Mouse (Mus musculus) limb, embryonic 14.5 days (tissue): Measurements from ENCODE around the gene Tex35. TPM values are rescaled to one million over a fixed set of nuclear protein-coding genes. Genes with fewer than 3 reads are reported as not detected.

ENCODE experiments used
- ATAC-seq: fragments of 200-750 bp; cut with Nextera tagmentation; 2 replicates; pipeline ENCODE4 v1.8.0; 2017; ENCODE audit warnings: low read depth, moderate number of reproducible peaks, moderate TSS enrichment; ENCODE audit not compliant: low FRiP score
- DNase-seq: peaks from one replicate; pipeline ENCODE4 v3.0.0-alpha.2; 2015; ENCODE audit warnings: low spot score
- H3K27ac ChIP-seq: fragments of 300-500 bp; sonication (generic); replicated peaks from 2 replicates; pipeline ENCODE4 v1.5.1; 2014; ENCODE audit warnings: low read depth, mild to moderate bottlenecking, low read length, moderate library complexity, mixed read lengths
- H3K27me3 ChIP-seq: fragments of 300-500 bp; sonication (generic); 2 replicates; pipeline ENCODE4 v1.6.1; 2014; ENCODE audit warnings: low read length, mixed read lengths; ENCODE audit not compliant: control insufficient read depth, insufficient read depth
- H3K36me3 ChIP-seq: fragments of 300-500 bp; sonication (generic); 2 replicates; pipeline ENCODE4 v1.6.1; 2014; ENCODE audit warnings: mild to moderate bottlenecking, low read length, moderate library complexity, mixed read lengths; ENCODE audit not compliant: control insufficient read depth, insufficient read depth
- H3K4me1 ChIP-seq: fragments of 300-500 bp; sonication (generic); 2 replicates; pipeline ENCODE4 v1.6.1; 2014; ENCODE audit warnings: antibody characterized with exemption, low read length, mixed read lengths; ENCODE audit not compliant: control insufficient read depth, insufficient read depth
- H3K4me2 ChIP-seq: fragments of 300-500 bp; sonication (generic); replicated peaks from 2 replicates; pipeline ENCODE4 v1.6.1; 2014; ENCODE audit warnings: low read depth, mild to moderate bottlenecking, low read length, moderate library complexity; ENCODE audit not compliant: severe bottlenecking
- H3K4me3 ChIP-seq: fragments of 300-500 bp; sonication (generic); replicated peaks from 2 replicates; pipeline ENCODE4 v1.5.1; 2014; ENCODE audit warnings: low read length
- H3K9ac ChIP-seq: fragments of 300-500 bp; sonication (generic); 2 replicates; pipeline ENCODE4 v1.6.1; 2014; ENCODE audit warnings: mild to moderate bottlenecking, low read depth, low read length, moderate library complexity; ENCODE audit not compliant: severe bottlenecking
- H3K9me3 ChIP-seq: fragments of 300-500 bp; sonication (generic); 2 replicates; pipeline ENCODE4 v1.6.1; 2016; ENCODE audit warnings: low read length; ENCODE audit not compliant: control insufficient read depth
- POLR2A ChIP-seq: fragments of 200-500 bp; IDR thresholded peaks from 2 replicates; pipeline ENCODE4 v1.8.0; 2012; ENCODE audit warnings: inconsistent platforms, mild to moderate bottlenecking, moderate library complexity, borderline replicate concordance; ENCODE audit not compliant: insufficient read depth, insufficient read length; ENCODE audit errors: extremely low read depth
- WGBS: fragments of 180-500 bp; shearing (Covaris S2); extraction: QIAGEN DNeasy Blood & Tissue Kit; methylation state at CpG from one replicate; pipeline ENCODE4 v1.1.7; 2014; 5-methylcytosine and 5-hydroxymethylcytosine counted together
- polyA plus RNA-seq, 2 experiments: library from polyadenylated mRNA; depleted of rRNA in 1 of 2; stranded (reverse) in 1 of 2; unstranded in 1 of 2; fragments of >200 nt; fragmentation: Nextera tagmentation in 1 of 2; extraction: Ambion mirVana in 1 of 2; gene quantifications; 2 replicates each; pipeline versions ENCODE4 v1.2.1 to v1.2.3; 2012 to 2014

Gene Tex35
- polyA plus RNA-seq, 2 experiments = not detected

GRCm38 (mm10) chr1:157069181-157069828, 39.2 kb downstream of the Tex35 start:
- ATAC-seq = no peak
- Histone ChIP-seq H3K4me1 (0 out of 2 replicates have a peak, but pooled peaks cover 3% of the 10 kb centered on the region), H3K27me3 (no peaks in the 10 kb centered on the region), H3K27ac (no peak overlapping the region), H3K4me2 (no peak overlapping the region), H3K36me3 (no peaks in the 10 kb centered on the region), H3K9ac (no peak overlapping the region), H3K9me3 (no peaks in the 10 kb centered on the region), H3K4me3 (no peak overlapping the region)
- TF ChIP-seq POLR2A = no peak
- DNase-seq = no peak
- WGBS = 69% methylated on average over 15 of the region's 15 CpGs

DNA sequence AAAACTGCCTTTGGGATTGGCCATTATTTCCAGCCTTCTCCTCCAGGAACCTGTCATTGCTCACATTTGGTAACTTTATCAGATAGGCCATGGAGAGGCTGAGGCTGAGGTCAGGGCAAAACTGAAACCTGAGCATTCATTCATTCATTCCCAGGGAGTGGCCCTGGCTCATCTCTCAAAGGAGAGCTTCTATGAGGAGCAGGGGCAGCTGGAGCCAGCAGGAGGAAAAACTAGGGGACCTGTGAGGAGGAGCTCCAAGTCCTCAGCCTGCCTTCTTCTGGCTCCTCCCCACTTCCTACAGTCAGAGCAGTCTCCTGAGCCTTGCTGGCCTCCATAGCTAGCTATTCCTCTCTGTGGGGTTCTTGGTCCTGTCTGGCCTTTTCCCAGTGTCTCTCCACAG, 40.2 kb downstream of the Tex35 start:
- Histone ChIP-seq H3K36me3 (no peaks in the 10 kb centered on the region), H3K4me1 (0 out of 2 replicates have a peak, but pooled peaks cover 3% of the 10 kb centered on the region), H3K9ac (no peak overlapping the region), H3K9me3 (no peaks in the 10 kb centered on the region), H3K27me3 (no peaks in the 10 kb centered on the region), H3K27ac (no peak overlapping the region), H3K4me3 (no peak overlapping the region), H3K4me2 (no peak overlapping the region)
- ATAC-seq (no peak), DNase-seq (no peak)
- TF ChIP-seq POLR2A = no peak

GRCm38 (mm10) chr1:157065819-157066730, 42.4 kb downstream of the Tex35 start:
- no peaks in the 10 kb centered on the region for H3K9me3 ChIP-seq
- TF ChIP-seq POLR2A = no peak
- H3K4me1 ChIP-seq = 0 out of 2 replicates have a peak, but pooled peaks cover 3% of the 10 kb centered on the region
- WGBS = 57% methylated on average over 12 of the region's 12 CpGs
- peak; percentile 45 for ATAC-seq
- H3K27ac ChIP-seq = no peak overlapping the region
- H3K27me3 ChIP-seq = no peaks in the 10 kb centered on the region
- DNase-seq = peak; percentile 28
- H3K4me3 ChIP-seq = no peak overlapping the region
- H3K9ac ChIP-seq = no peak overlapping the region
- H3K4me2 ChIP-seq = no peak overlapping the region
- H3K36me3 ChIP-seq = no peaks in the 10 kb centered on the region

DNA sequence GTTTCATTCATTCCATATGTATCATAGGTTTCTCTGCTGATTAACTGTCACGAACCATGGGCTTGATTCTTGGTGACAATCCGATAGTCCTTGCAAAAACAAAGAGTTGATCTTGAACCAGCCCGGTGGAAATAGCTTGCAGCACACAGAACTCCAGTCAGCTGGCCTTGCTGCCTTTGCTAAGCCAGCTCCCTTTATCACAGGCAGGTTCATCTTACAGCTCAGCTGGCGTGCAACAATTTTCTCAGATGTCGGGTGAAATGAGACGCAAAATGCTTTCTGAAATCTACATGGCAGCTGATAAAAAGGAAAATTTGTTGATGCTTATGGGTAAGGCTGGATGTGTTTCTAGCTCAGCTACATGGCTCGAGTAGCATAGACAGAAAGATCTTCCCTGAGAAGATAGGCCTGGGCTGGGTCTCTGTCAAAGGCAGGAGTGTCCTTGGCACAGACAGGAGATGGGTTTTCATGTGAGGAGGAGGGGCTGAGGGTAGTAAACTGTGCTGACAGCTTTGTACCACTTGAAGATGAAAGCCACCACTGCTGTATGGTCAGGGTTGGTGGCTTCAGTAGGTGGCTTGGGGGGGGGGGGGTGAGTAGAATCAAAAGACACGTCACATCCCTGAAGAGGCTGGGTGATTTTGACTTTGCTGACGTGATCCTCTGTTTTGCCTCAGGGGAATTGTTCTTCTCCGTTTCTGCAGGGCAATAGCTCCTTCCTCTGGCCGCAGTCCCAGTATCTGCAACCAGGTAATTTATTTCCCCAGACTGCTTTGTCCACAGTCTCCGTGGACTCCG, 45.0 kb downstream of the Tex35 start:
- H3K4me3 ChIP-seq = no peak overlapping the region
- H3K36me3 ChIP-seq = no peaks in the 10 kb centered on the region
- no peak for DNase-seq
- no peak for TF ChIP-seq POLR2A
- no peaks in the 10 kb centered on the region for H3K27me3 ChIP-seq
- no peak overlapping the region for H3K9ac ChIP-seq
- no peaks in the 10 kb centered on the region for H3K4me1 ChIP-seq
- WGBS = 54% methylated on average over 12 of the region's 13 CpGs
- H3K9me3 ChIP-seq = no peaks in the 10 kb centered on the region
- no peak overlapping the region for H3K27ac ChIP-seq
- ATAC-seq = no peak
- no peak overlapping the region for H3K4me2 ChIP-seq

- Histone ChIP-seq H3K4me3 (no peak overlapping the region), H3K4me1 (no peaks in the 10 kb centered on the region), H3K36me3 (no peaks in the 10 kb centered on the region), H3K27ac (no peak overlapping the region), H3K27me3 (no peaks in the 10 kb centered on the region), H3K9me3 (no peaks in the 10 kb centered on the region), H3K9ac (no peak overlapping the region), H3K4me2 (no peak overlapping the region)
- DNase-seq (no peak), ATAC-seq (no peak)
- TF ChIP-seq POLR2A = no peak
- 67% methylated on average over 5 of the region's 5 CpGs for WGBS
These were observed 46.0 kb downstream of the Tex35 start for GRCm38 (mm10) chr1:157062445-157062825.
